Mouse (Mus musculus) liver, embryonic 14.5 days (tissue): ENCODE data around the gene Dennd2a. TPM values are rescaled to one million over a fixed set of nuclear protein-coding genes. Genes with fewer than 3 reads are reported as not detected.

Experiments used
- ATAC-seq: fragments of 200-750 bp; cut with Nextera tagmentation; 2 replicates; pipeline ENCODE4 v1.8.0; 2017; ENCODE audit warnings: moderate number of reproducible peaks, mild to moderate bottlenecking, moderate library complexity; ENCODE audit not compliant: insufficient read depth
- DNase-seq, 3 experiments: peaks; one replicate each; pipeline ENCODE4 v3.0.0-alpha.2; 2012 to 2013; ENCODE audit warnings: low read depth in 3 of 3, low spot score in 3 of 3
- H3K27ac ChIP-seq: fragments of 300-500 bp; sonication (generic); 2 replicates; pipeline ENCODE4 v1.5.1; 2014; ENCODE audit warnings: moderate library complexity, mild to moderate bottlenecking, control low read depth, inconsistent platforms
- H3K27me3 ChIP-seq: fragments of 300-500 bp; sonication (generic); 2 replicates; pipeline ENCODE4 v1.6.1; 2014; ENCODE audit warnings: mild to moderate bottlenecking, low read length, moderate library complexity; ENCODE audit not compliant: control insufficient read depth, insufficient read depth
- H3K36me3 ChIP-seq: fragments of 300-500 bp; sonication (generic); replicated peaks from 2 replicates; pipeline ENCODE4 v1.6.1; 2014; ENCODE audit warnings: low read depth; ENCODE audit not compliant: control insufficient read depth, insufficient read depth
- H3K4me1 ChIP-seq, 2 experiments: fragments of 200-500 bp in 1 of 2; fragments of 300-500 bp in 1 of 2; sonication (generic) in 1 of 2; replicated peaks; 2 replicates each; pipeline ENCODE4 v1.6.1; 2012 to 2014; ENCODE audit warnings: antibody characterized with exemption in 1 of 2, inconsistent platforms in 1 of 2, low read length in 1 of 2; ENCODE audit not compliant: control insufficient read depth in 2 of 2, insufficient read depth in 2 of 2
- H3K4me2 ChIP-seq: fragments of 300-500 bp; sonication (generic); 2 replicates; pipeline ENCODE4 v1.6.1; 2014; ENCODE audit warnings: low read depth, mild to moderate bottlenecking, control low read depth, moderate library complexity
- H3K4me3 ChIP-seq, 2 experiments: fragments of 200-500 bp in 1 of 2; fragments of 300-500 bp in 1 of 2; sonication (generic) in 1 of 2; 2 replicates each; pipeline ENCODE4 v1.5.1; 2012 to 2014; ENCODE audit warnings: low read depth in 2 of 2, low read length in 2 of 2, mild to moderate bottlenecking in 2 of 2, control low read depth in 1 of 2, inconsistent platforms in 1 of 2, moderate library complexity in 1 of 2; ENCODE audit not compliant: insufficient read depth in 1 of 2
- H3K9ac ChIP-seq: fragments of 300-500 bp; sonication (generic); replicated peaks from 2 replicates; pipeline ENCODE4 v1.6.1; 2014; ENCODE audit warnings: mild to moderate bottlenecking, control low read depth, moderate library complexity
- H3K9me3 ChIP-seq: fragments of 300-500 bp; sonication (generic); 2 replicates; pipeline ENCODE4 v1.6.1; 2016; ENCODE audit warnings: low read length, mixed read lengths; ENCODE audit not compliant: control insufficient read depth
- CTCF ChIP-seq: IDR thresholded peaks from 2 replicates; pipeline ENCODE4 v1.5.1; 2016; ENCODE audit warnings: antibody characterized with exemption, low read depth, control low read depth
- EP300 ChIP-seq: IDR thresholded peaks from 2 replicates; pipeline ENCODE4 v1.6.1; 2016; ENCODE audit warnings: antibody characterized with exemption, low read depth
- WGBS: fragments of 180-500 bp; shearing (Covaris S2); extraction: QIAGEN DNeasy Blood & Tissue Kit; methylation state at CpG from one replicate; pipeline ENCODE4 v1.1.7; 2014; ENCODE audit not compliant: insufficient replicate concordance; 5-methylcytosine and 5-hydroxymethylcytosine counted together
- polyA plus RNA-seq, 2 experiments: library from polyadenylated mRNA; depleted of rRNA in 1 of 2; stranded (reverse) in 1 of 2; unstranded in 1 of 2; fragments of >200 nt; fragmentation: Nextera tagmentation in 1 of 2; extraction: Ambion mirVana in 1 of 2; gene quantifications; 2 replicates each; pipeline versions ENCODE4 v1.2.1 to v1.2.3; 2012 to 2014

Dennd2a gene
- polyA plus RNA-seq, 2 experiments: 1.0 to 1.4 TPM

- Histone ChIP-seq H3K9ac (no peak overlapping the region), H3K4me3 (no peak overlapping the region), H3K27me3 (no peaks in the 10 kb centered on the region), H3K9me3 (no peaks in the 10 kb centered on the region), H3K36me3 (peaks cover 23% of the 10 kb centered on the region), H3K4me1 (no peaks in the 10 kb centered on the region), H3K4me2 (no peak overlapping the region), H3K27ac (no peak overlapping the region)
- TF ChIP-seq CTCF (no peak), EP300 (no peak)
- no peak for DNase-seq
- ATAC-seq: no peak
- WGBS: 68% methylated on average over 3 of the region's 3 CpGs
Measured at GRCm38 (mm10) chr6:39601828-39602227, 44.2 kb upstream of the Dennd2a start.

- Histone ChIP-seq H3K36me3 (peaks cover 23% of the 10 kb centered on the region), H3K4me3 (no peak overlapping the region), H3K4me2 (no peak overlapping the region), H3K27me3 (no peaks in the 10 kb centered on the region), H3K27ac (no peak overlapping the region), H3K9me3 (no peaks in the 10 kb centered on the region), H3K9ac (no peak overlapping the region), H3K4me1 (no peaks in the 10 kb centered on the region)
- DNase-seq (no peak), ATAC-seq (no peak)
- TF ChIP-seq CTCF: no peak
- TF ChIP-seq EP300: no peak
- WGBS: 91% methylated on average over 3 of the region's 3 CpGs
Measured at GRCm38 (mm10) chr6:39600851-39601250, 43.2 kb upstream of the Dennd2a start.

GRCm38 (mm10) chr6:39592401-39593214, 34.9 kb upstream of the Dennd2a start, which contains the start of gene Ndufb2:
Gene Ndufb2 (plus strand): TSS chr6:39592574.
- Histone ChIP-seq H3K4me3 (peak within 1 kb of the TSS; percentile 80 to 94), H3K27me3 (no peaks in the 10 kb centered on the region), H3K4me1 (peaks cover 5 to 8% of the 10 kb centered on the region in 2 experiments), H3K9me3 (no peaks in the 10 kb centered on the region), H3K36me3 (peaks cover 3% of the 10 kb centered on the region; the same call in 1 of the 2 replicates), H3K9ac (peak within 1 kb of the TSS; percentile 87), H3K4me2 (peak within 1 kb of the TSS; percentile 67), H3K27ac (no peak within 1 kb of the TSS; the same call in 1 of the 2 replicates)
- TF ChIP-seq CTCF (no peak), EP300 (no peak)
- peak; percentile 99 for ATAC-seq
- peak; percentile 85 to 90 (median 87) for DNase-seq
- WGBS: under 1% methylated on average over 56 of the region's 56 CpGs

- Histone ChIP-seq H3K27me3 (no peaks in the 10 kb centered on the region), H3K4me2 (peak overlapping the region; percentile 67), H3K4me1 (peaks cover 5 to 8% of the 10 kb centered on the region in 2 experiments), H3K9ac (no peak overlapping the region; the same call in 1 of the 2 replicates), H3K27ac (no peak overlapping the region), H3K4me3 (no peak overlapping the region), H3K36me3 (no peaks in the 10 kb centered on the region; the same call in 1 of the 2 replicates), H3K9me3 (no peaks in the 10 kb centered on the region)
- WGBS: 83% methylated on average over 4 of the region's 4 CpGs
- no peak for DNase-seq
- no peak for ATAC-seq
- TF ChIP-seq EP300 (no peak), CTCF (no peak)
Measured at GRCm38 (mm10) chr6:39591481-39591880, 33.8 kb upstream of the Dennd2a start.

GRCm38 (mm10) chr6:39585517-39585916, 27.9 kb upstream of the Dennd2a start, which contains the start of gene Gm42420:
Gene Gm42420 (plus strand): TSS chr6:39585753.
- Histone ChIP-seq H3K9ac (no peak within 1 kb of the TSS), H3K9me3 (no peaks in the 10 kb centered on the region), H3K4me1 (peaks cover 15% of the 10 kb centered on the region in 2 experiments), H3K4me2 (no peak within 1 kb of the TSS), H3K27me3 (no peaks in the 10 kb centered on the region), H3K4me3 (no peak within 1 kb of the TSS), H3K27ac (no peak within 1 kb of the TSS), H3K36me3 (no peaks in the 10 kb centered on the region; the same call in 1 of the 2 replicates)
- ATAC-seq (0 out of 2 replicates have a peak, but pooled peaks have one; percentile 32), DNase-seq (no peak)
- TF ChIP-seq CTCF (no peak), EP300 (no peak)
- WGBS: 50% methylated on average over 6 of the region's 6 CpGs
